Mouse (Mus musculus) left cerebral cortex, adult 2 months (tissue): ENCODE measurements at regions not wholly inside any gene's neighbourhood (a gene's known extent, or its start where the extent isn't known, plus 50 kb on each side); places are given as distances from the start of the nearest gene placed in this dataset.

Source experiments
- DNase-seq, 2 experiments: peaks; one replicate each; pipeline ENCODE4 v3.0.0; 2021 to 2022; ENCODE audit warnings: low spot score in 2 of 2, mixed read lengths in 1 of 2; ENCODE audit errors: extremely low spot score in 1 of 2
- H3K27ac ChIP-seq: fragments of 200-600 bp; 2 replicates; pipeline ENCODE4 v1.8.1; 2022
- H3K4me3 ChIP-seq: fragments of 200-600 bp; 2 replicates; pipeline ENCODE4 v1.8.1; 2022
- CTCF ChIP-seq: fragments of 200-600 bp; IDR thresholded peaks from 2 replicates; pipeline ENCODE4 v1.8.1; 2022; ENCODE audit warnings: antibody characterized with exemption, mild to moderate bottlenecking, moderate library complexity
- intact Hi-C: fragments of 180-260 bp; cut with DNase I; formaldehyde crosslinking; loops from one replicate; pipeline ENCODE4 v1.15.1; 2025

- no peak for TF ChIP-seq CTCF
- no peak overlapping the region for H3K4me3 ChIP-seq
- no peak overlapping the region for H3K27ac ChIP-seq
- intact Hi-C loops = no loop called here
- no peak for DNase-seq
Measured at GRCm38 (mm10) chr1:154064633-154065032, 136.4 kb upstream of the Zfp648 start.

GRCm38 (mm10) chr1:154065336-154066329 is 135.4 kb upstream of the Zfp648 start:
- Histone ChIP-seq H3K4me3 (no peak overlapping the region), H3K27ac (no peak overlapping the region)
- TF ChIP-seq CTCF = no peak
- intact Hi-C loops = no loop called here
- peak in 1 of 2 experiments; percentile 8 for DNase-seq

DNA sequence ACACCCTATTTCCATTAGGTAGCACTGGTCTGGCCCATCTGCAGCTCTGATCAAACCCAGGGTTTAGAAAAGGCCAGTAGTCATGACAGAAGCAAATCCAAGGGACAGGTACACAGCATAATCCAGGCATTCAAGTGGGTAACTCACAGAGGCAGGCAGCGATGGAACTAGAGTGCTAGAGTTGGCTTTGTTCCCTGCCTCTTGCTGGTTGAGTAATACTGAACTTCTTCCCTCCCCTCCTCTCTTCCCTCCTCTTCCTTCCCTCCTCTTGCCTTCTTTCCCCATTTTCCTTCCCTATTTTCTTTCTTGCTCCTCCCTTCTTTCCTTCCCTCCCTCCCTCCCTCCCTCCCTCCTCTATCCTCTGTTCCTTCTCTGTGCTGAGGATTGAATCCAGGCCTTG is 133.1 kb upstream of the Zfp648 start:
- no peak for TF ChIP-seq CTCF
- DNase-seq = no peak
- Histone ChIP-seq H3K27ac (no peak overlapping the region), H3K4me3 (no peak overlapping the region)
- intact Hi-C loops = no loop called here

DNA sequence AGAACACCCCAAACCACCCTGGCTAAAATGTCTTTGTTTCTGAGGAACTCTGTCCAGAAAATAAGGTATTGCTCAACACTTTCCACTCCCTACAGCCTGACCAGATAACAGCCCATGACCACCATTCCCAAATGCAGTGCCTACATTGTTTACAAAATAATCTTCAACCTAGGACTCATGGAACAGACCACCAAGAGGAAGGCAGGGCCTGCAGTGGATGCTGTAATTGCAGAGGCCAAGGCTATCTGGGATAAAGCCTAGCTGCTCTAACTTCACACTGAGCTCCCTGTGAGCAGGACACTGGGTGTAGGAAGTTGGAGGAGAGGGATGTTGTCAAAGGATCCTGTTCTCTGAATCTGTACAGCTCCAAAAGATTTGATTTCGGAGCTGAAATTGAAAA is 126.7 kb upstream of the Zfp648 start:
- intact Hi-C loops = no loop called here
- no peak for TF ChIP-seq CTCF
- H3K4me3 ChIP-seq = no peak overlapping the region
- DNase-seq = no peak
- no peak overlapping the region for H3K27ac ChIP-seq

GRCm38 (mm10) chr1:154076684-154077475 is 124.1 kb upstream of the Zfp648 start:
- DNase-seq = no peak
- TF ChIP-seq CTCF = peak; percentile 65
- intact Hi-C loops = loop anchor here (2.0 to 5.0 kb wide), 2 partner anchors 42 to 105 kb away; no protein-coding TSS in a partner anchor

GRCm38 (mm10) chr1:154080505-154081380 is 120.2 kb upstream of the Zfp648 start:
- no peak for TF ChIP-seq CTCF
- intact Hi-C loops = no loop called here
- no peak for DNase-seq
- H3K27ac ChIP-seq = no peak overlapping the region
- H3K4me3 ChIP-seq = no peak overlapping the region

More at GRCm38 (mm10) chr1:154076684-154077475, 124.1 kb upstream of the Zfp648 start:
- Histone ChIP-seq H3K4me3 (no peak overlapping the region), H3K27ac (no peak overlapping the region)

- TF ChIP-seq CTCF = no peak
- intact Hi-C loops = no loop called here
- DNase-seq = no peak
- Histone ChIP-seq H3K4me3 (no peak overlapping the region), H3K27ac (no peak overlapping the region)
Measured at GRCm38 (mm10) chr1:154086145-154086544, 114.8 kb upstream of the Zfp648 start.

DNA sequence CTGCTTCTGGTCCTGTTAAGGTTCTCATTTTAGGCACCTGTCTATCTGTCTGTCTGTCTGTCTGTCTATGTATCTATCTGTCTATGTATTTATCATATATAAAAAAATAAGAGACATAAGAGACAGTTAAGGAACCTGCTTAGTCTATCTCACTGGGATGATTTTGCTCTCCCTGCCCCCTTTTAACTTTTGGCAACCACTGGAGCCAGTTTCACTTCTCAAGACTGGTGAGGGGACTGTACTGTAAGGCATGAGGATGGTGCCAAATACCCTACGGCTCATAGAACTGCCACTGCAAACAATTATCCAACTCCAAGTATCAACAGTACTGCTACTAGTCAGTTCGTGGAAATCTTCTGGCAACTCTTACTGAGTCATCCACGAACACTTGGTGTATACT is 111.2 kb upstream of the Zfp648 start:
- intact Hi-C loops = no loop called here
- no peak for TF ChIP-seq CTCF
- no peak for DNase-seq
- H3K27ac ChIP-seq = no peak overlapping the region
- H3K4me3 ChIP-seq = no peak overlapping the region

DNA sequence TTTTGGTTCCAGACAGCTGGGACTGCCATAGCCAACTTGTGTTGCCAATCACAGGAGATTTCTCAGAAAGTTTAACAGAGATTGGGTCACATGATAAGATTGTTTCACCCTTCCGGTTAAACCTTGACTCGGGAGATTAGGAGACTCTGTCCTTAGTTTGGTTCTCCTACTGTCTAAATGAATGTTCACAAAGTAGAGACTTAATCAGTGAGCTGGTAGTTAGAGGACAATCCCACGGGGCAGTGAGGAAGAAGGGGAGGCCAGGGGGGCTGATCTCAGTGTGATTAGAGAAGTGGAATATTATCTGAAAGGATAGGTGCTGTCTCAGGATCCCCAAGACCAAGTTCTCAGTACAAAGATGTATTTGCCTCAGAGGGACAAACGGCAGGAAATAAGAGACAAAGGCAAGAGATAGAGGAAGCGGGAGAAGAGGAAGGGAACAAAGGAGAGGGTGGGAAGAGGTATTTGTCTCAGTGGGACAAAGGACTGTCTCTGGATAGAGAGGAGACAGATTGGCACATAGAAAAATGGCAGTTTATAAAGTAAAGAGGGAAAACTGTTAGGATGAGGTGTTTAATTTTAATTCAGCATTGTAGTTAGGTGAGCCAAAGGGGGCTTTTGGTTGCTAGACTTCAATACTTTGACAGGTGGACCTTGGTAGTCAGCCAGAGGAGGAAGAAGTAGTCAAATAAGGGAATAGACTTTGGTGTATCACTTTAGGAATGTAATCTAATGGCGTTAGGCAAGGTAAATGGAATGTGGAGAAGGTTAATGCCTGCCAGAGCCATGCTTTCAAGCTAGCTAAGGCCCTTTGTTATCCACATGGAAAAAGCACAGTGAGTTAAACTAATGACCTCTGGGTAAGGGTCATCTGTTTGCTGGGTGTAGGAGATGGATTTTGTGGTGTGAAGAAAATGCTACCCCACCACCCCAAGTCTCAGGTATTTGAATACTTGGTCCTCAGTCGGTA is 110.2 kb upstream of the Zfp648 start:
- TF ChIP-seq CTCF = no peak

DNA sequence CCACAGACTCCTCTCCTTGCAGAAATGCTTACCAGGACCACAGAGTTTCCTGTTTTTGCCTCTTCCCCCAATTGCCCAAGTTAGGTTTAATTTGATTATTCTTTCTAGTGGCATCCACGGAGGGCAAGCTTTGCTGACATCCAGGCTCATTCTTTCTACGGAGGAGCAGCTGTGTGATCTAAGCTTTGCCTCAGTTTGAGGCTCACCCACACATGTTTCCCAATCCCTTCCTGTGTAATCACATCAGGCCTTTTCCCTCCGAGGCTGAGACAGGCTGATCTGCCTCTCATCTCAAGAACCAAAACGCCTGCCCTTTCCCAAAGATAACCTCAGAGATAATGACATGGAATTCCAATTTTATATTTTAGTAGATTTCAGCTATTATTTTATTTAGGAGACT is 107.4 kb upstream of the Zfp648 start:
- intact Hi-C loops = no loop called here
- no peak for DNase-seq
- Histone ChIP-seq H3K4me3 (no peak overlapping the region), H3K27ac (no peak overlapping the region)
- no peak for TF ChIP-seq CTCF

More for the DNA sequence above, 110.2 kb upstream of the Zfp648 start:
- Histone ChIP-seq H3K4me3 (no peak overlapping the region), H3K27ac (no peak overlapping the region)
- DNase-seq = no peak
- intact Hi-C loops = no loop called here
